Mouse (Mus musculus): ENCODE results near the gene Xrra1.

GRCm38 (mm10) chr7:99854311-99854710 lies 4.6 kb upstream of the Xrra1 start:
- TF ChIP-seq CTCF (IDR thresholded peaks at IDR 0.05; ENCODE audit: borderline replicate concordance, insufficient read depth, low read depth, low read length) (no peak), POLR2A (IDR thresholded peaks at IDR 0.05; ENCODE audit: borderline replicate concordance, insufficient read depth, low read length) (no peak)

Data from cerebellum, adult 2 months (tissue).